Mouse (Mus musculus): ENCODE results near the gene Olfm2. TPM values are rescaled to one million over a fixed set of nuclear protein-coding genes. Genes with fewer than 3 reads are reported as not detected.
"Not testable (repeated sequence)": the region's sequence is repeated elsewhere in the genome, so short reads cannot be mapped to it uniquely, and the experiment has no call there.

Olfm2 gene
- total RNA-seq, 2 experiments from 2014 or later, result 0.31 TPM; not detected in 1

DNA sequence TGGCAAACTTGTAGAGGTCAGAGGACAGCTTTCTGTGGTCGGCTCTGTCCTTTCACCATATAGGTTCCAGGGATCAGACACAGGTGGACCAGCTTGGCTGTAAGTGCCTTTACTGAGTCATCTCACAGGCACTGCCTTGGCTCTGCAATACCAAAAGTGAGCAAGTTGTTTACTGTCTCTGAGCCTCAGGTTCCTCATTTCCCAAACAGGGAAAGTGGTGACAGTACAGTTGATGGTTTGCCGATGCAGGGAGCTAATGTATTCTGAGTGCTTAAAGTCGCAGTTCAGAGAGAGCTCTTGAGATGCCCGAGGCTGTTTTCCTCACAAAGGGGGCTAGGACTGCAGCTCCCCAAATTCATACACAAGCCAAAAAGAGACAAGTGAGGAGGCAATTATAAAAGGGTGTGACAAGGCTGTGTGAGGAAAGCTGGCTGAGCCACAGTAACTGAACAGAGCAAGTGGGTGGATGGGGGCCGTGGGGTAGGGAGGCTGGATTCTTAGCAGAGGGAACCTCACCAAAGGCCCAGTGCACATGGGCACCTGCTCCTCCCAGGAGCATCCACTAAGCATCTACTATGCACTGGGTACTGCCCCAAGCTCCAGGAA, 49.9 kb downstream of the Olfm2 start:
- peak in 1 of 2 experiments; percentile 4 for DNase-seq

DNA sequence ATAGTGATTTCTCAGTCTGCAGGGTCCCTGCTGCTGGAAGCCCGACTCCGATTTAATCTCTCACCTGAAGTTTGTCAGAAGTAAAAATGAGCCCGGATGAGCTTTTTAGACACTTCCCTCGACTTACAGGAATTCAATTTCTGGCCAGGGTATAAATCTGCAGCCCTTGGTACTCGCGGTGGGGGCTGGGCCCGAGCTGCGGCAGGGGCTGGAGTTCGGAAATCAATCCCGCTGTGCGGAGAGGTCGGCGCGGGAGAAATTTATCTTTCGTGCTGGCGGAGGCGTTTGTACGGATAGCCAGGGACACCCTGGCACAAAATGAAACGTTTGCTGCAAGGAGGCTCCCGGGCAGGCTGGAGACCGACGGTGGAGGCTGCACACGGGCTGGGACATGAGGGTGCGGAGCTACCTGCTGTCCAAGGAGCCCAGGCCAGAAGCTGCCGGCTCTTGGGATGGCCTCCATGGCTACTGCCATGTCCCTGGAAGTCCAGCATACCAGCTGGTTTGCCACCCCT, 51.4 kb downstream of the Olfm2 start:
- no peak for DNase-seq

DNA sequence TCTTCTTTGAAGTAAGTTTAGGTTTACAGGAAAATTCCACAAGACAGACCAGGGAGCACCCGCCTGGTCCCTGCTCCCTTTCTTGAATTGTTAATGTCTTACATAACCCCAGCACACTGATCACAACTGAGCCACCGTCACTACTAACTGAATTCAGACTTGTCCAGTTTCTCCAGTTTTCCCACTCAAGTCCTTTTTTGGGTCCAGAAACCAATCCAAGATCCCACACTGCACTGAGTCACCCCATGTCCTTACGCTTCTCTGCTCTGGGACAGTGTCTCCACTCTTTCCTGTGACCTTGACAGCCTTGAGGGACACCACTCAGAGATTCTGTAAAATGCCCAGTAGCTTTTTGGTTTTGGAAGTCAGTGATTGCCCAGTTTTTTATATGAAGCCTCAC, 53.3 kb downstream of the Olfm2 start:
- DNase-seq, result no peak

GRCm38 (mm10) chr9:20690449-20690848, 55.7 kb downstream of the Olfm2 start:
- DNase-seq, result not testable (repeated sequence)

GRCm38 (mm10) chr9:20689913-20690312, 56.2 kb downstream of the Olfm2 start:
- no peak for DNase-seq

GRCm38 (mm10) chr9:20689403-20689802, 56.7 kb downstream of the Olfm2 start:
- no peak for DNase-seq

DNA sequence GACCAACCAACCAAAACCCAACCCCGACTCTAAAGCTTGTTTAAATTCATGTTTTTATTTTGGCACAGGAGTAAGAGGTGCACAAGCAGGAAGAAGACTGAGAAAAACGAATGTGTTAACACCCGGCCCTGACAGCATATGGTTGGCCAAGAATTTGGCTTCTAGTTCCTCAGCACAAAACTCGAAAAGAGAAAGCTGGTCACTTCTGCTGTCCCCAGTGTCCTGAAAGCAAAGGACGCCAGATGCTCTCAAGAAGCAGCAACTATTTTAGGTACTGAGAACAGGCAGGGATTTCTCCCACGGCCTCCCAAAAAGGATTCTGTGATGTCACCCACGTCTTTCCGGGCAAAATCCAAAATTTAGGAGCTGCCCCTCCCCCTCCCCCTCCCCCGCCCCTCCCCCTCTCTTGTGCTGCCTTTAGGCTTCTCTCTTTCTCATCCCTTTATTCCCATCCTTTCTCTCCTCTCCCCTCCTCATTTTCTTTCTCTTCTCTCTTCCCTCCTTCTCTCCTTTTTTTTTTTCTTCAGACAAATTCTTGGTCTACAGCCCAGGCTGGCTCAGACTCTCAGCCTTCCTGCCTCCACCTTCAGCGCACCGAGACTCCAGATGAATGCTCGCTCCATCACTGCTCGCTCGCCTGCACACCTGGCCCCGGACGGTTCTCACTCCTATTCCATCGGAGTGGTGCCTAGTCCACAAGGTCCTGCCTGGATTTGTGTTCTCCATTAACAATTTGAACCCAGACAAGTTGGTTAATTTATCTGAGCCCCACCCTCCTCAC, 60.9 kb downstream of the Olfm2 start:
- no peak for DNase-seq

- DNase-seq, result no peak
Measured at GRCm38 (mm10) chr9:20682389-20682722, 63.8 kb downstream of the Olfm2 start.

DNA sequence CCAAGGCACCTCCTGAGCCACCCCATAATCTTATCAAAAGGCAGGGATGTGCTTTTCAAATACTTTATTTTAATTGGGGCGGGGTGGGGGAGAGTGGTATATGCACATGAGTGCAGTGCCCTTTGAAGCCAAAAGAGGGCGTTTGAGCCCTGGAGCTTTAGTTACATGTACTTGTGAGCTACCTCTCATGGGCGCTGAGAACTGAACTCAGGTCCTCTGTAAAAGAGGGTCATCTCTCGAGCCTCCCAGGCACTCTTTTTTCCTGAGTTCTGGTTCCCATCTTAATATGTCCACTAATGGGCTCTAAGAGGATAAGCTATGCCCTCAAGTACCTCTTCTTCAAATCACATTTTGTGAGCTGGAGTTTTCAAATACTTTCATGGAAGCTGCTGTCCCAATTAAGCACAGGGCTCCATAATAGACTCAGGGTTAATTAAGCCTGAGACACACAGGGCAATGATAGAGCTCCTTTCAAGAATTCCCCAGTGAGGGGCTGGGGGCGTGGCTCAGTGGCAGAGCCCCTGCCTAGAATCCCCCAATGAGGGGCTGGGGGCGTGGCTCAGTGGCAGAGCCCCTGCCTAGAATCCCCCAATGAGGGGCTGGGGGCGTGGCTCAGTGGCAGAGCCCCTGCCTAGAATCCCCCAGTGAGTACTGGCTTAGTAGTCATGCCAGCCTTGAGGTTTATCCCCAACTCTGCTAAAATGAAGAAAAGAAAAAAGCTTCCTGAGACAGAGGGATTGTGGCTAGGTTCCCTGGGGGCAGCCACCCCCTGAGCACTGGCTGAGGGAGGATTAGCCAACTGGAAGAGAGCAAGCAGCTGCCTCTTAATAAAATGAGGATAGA, 64.4 kb downstream of the Olfm2 start:
- no peak for DNase-seq

GRCm38 (mm10) chr9:20680378-20680958, 65.7 kb downstream of the Olfm2 start:
- DNase-seq, result no peak

GRCm38 (mm10) chr9:20677892-20678291, 68.3 kb downstream of the Olfm2 start:
- DNase-seq, result no peak

GRCm38 (mm10) chr9:20672047-20672446, 74.1 kb downstream of the Olfm2 start:
- DNase-seq, result no peak

- DNase-seq, result no peak
Measured at GRCm38 (mm10) chr9:20668065-20668464, 78.1 kb downstream of the Olfm2 start.

GRCm38 (mm10) chr9:20666510-20667034, 79.6 kb downstream of the Olfm2 start:
- no peak for DNase-seq

GRCm38 (mm10) chr9:20665925-20666324, 80.2 kb downstream of the Olfm2 start:
- DNase-seq, result no peak

- DNase-seq, result no peak
Measured at GRCm38 (mm10) chr9:20664982-20665637, 81.0 kb downstream of the Olfm2 start.

GRCm38 (mm10) chr9:20664366-20664765, 81.8 kb downstream of the Olfm2 start:
- DNase-seq, result no peak

DNA sequence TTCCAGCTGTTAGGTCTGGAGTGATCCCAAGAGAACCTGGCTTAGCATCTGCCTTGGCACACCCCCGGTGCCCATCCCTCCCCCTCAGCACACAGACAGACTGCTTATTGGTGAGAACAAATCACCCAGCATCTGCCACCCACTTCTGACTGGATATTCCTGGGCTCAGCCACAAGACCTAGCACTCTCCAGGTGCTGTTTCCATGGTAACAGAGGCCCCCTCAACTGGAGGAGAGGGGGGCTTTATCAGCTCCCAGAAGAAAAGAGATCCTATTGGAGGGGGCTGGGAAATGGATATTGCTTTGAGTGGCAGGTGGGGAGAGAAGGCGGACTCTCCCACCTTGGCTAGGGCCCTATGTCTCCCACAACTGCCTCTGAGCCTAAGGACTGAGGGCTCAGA, 82.2 kb downstream of the Olfm2 start:
- DNase-seq, result no peak

DNA sequence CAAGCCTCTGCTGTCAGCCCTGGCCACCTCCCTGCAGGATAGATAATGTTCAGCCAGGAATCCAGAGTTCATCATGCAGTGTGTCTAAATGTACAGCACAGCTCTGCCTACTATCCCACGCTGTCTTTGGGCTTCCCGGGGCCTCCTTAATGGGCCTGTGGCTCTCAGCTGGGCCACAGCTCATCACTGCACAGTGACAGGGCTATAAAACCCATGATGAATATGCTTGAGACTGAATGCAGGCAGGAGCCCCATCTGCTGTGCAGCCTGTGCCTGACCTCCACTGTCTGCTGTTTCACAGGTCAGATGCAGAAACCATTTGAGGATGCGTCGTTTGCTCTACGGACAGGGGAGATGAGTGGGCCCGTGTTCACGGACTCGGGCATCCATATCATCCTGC, 83.3 kb downstream of the Olfm2 start:
- no peak for DNase-seq

DNA sequence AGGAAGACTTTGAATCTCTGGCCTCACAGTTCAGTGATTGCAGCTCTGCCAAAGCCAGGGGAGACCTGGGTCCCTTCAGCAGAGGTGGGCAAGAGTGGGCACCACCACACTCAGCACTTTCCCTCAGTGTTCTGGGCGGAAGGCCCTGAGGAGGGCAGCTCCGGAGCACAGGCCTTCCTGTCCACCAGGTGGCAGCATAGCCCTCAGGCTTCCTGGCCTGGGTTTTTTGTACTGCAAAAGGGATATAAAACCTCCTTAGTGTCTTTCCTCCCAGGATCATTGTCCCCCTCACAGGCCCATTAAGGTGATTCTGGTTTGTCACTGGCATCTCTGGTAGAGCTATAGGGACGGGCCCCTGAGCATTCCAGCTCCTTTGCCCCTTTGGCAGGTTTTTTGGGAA, 83.8 kb downstream of the Olfm2 start:
- peak; percentile 42 to 79 for DNase-seq

GRCm38 (mm10) chr9:20657546-20657945, 88.6 kb downstream of the Olfm2 start:
- DNase-seq, result peak; percentile 62 to 72

- DNase-seq, result no peak
Measured at GRCm38 (mm10) chr9:20653859-20654258, 92.3 kb downstream of the Olfm2 start.
